Mouse (Mus musculus) liver, embryonic 11.5 days (tissue): Measurements from ENCODE around the gene Adgrg5. TPM values are rescaled to one million over a fixed set of nuclear protein-coding genes. Genes with fewer than 3 reads are reported as not detected.

ENCODE experiments used
- ATAC-seq: fragments of 200-750 bp; cut with Nextera tagmentation; replicated peaks from 2 replicates; pipeline ENCODE4 v1.8.0; 2017; ENCODE audit warnings: moderate number of reproducible peaks, mild to moderate bottlenecking, moderate TSS enrichment, moderate library complexity; ENCODE audit not compliant: low FRiP score
- DNase-seq: peaks from one replicate; pipeline ENCODE4 v3.0.0-alpha.2; 2017; ENCODE audit warnings: low spot score
- H3K27ac ChIP-seq: fragments of 300-500 bp; sonication (generic); 2 replicates; pipeline ENCODE4 v1.5.1; 2014; ENCODE audit warnings: mild to moderate bottlenecking, low read depth, low read length, control low read depth
- H3K27me3 ChIP-seq: fragments of 300-500 bp; sonication (generic); replicated peaks from 2 replicates; pipeline ENCODE4 v1.6.1; 2014; ENCODE audit warnings: low read length, mixed read lengths; ENCODE audit not compliant: control insufficient read depth, insufficient read depth
- H3K36me3 ChIP-seq: fragments of 300-500 bp; sonication (generic); 2 replicates; pipeline ENCODE4 v1.6.1; 2014; ENCODE audit warnings: mild to moderate bottlenecking, low read length, moderate library complexity, mixed read lengths; ENCODE audit not compliant: control insufficient read depth, insufficient read depth
- H3K4me1 ChIP-seq: fragments of 300-500 bp; sonication (generic); replicated peaks from 2 replicates; pipeline ENCODE4 v1.6.1; 2014; ENCODE audit warnings: low read length, mixed read lengths; ENCODE audit not compliant: control insufficient read depth, insufficient read depth
- H3K4me2 ChIP-seq: fragments of 300-500 bp; sonication (generic); 2 replicates; pipeline ENCODE4 v1.6.1; 2014; ENCODE audit warnings: mild to moderate bottlenecking, control low read depth, moderate library complexity
- H3K4me3 ChIP-seq: fragments of 300-500 bp; sonication (generic); 2 replicates; pipeline ENCODE4 v1.5.1; 2014; ENCODE audit warnings: low read depth, low read length, control low read depth
- H3K9ac ChIP-seq: fragments of 300-500 bp; sonication (generic); 2 replicates; pipeline ENCODE4 v1.6.1; 2014; ENCODE audit warnings: low read depth, low read length, control low read depth
- H3K9me3 ChIP-seq: fragments of 300-500 bp; sonication (generic); 2 replicates; pipeline ENCODE4 v1.6.1; 2016; ENCODE audit warnings: low read length, inconsistent platforms, mixed read lengths; ENCODE audit not compliant: control insufficient read depth
- WGBS: fragments of 180-500 bp; shearing (Covaris S2); extraction: QIAGEN DNeasy Blood & Tissue Kit; methylation state at CpG from one replicate; pipeline ENCODE4 v1.1.7; 2014; 5-methylcytosine and 5-hydroxymethylcytosine counted together
- polyA plus RNA-seq: library from polyadenylated mRNA; unstranded; fragments of >200 nt; fragmentation: Nextera tagmentation; extraction: Ambion mirVana; gene quantifications from 2 replicates; pipeline ENCODE4 v1.2.1, GENCODE M21; 2014

Adgrg5 gene
- polyA plus RNA-seq, result 1.9 and 2.0 TPM in 2 replicates

- Histone ChIP-seq H3K9me3 (no peaks in the 10 kb centered on the region), H3K4me1 (peaks cover 30% of the 10 kb centered on the region), H3K4me2 (peak within 1 kb of the TSS; percentile 59), H3K27me3 (no peaks in the 10 kb centered on the region), H3K4me3 (peak within 1 kb of the TSS; percentile 24; the same call in 1 of the 2 replicates), H3K9ac (peak within 1 kb of the TSS; percentile 52), H3K36me3 (no peaks in the 10 kb centered on the region), H3K27ac (peak within 1 kb of the TSS; percentile 90)
- no peak for DNase-seq
- no peak for ATAC-seq
- WGBS, result 33% methylated on average over 7 of the region's 8 CpGs
Measured at GRCm38 (mm10) chr8:94923405-94923804, at the start of gene Adgrg5. Gene Adgrg5, plus strand, starts transcription at chr8:94923694.

DNA sequence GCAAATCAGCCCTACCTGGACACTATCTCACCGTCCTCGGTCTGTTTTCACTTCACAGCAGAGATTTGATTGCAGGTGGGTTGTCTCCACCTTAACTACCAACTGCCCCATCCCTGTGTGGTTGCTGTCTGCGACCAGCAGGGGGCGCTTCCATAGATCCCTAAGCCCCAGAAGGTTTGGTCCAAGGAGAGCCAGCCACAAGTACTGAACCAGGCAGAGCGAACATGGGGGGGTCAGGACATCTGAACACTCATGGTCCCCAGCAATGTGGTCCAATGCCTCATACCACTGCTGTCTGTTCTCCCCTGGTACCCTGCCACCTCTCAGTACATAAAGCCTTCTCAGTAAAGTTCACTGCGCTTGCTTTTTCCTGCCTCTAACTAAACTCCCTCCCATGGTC is 49.1 kb upstream of the Adgrg5 start:
- H3K4me1 ChIP-seq, result peaks cover 40% of the 10 kb centered on the region
- ATAC-seq, result peak; percentile 37
- no peaks in the 10 kb centered on the region for H3K9me3 ChIP-seq
- 14% methylated on average over 6 of the region's 6 CpGs for WGBS
- H3K27ac ChIP-seq, result no peak overlapping the region
- no peaks in the 10 kb centered on the region for H3K36me3 ChIP-seq
- peaks cover 11% of the 10 kb centered on the region for H3K27me3 ChIP-seq
- H3K4me3 ChIP-seq, result peak overlapping the region; percentile 74
- H3K9ac ChIP-seq, result no peak overlapping the region
- peak overlapping the region; percentile 98 for H3K4me2 ChIP-seq
- peak; percentile 74 for DNase-seq

GRCm38 (mm10) chr8:94875096-94875870 is 48.2 kb upstream of the Adgrg5 start:
- H3K4me1 ChIP-seq, result peaks cover 36% of the 10 kb centered on the region
- peak overlapping the region; percentile 98 for H3K4me2 ChIP-seq
- peaks cover 11% of the 10 kb centered on the region for H3K27me3 ChIP-seq
- H3K9me3 ChIP-seq, result no peaks in the 10 kb centered on the region
- peak overlapping the region; percentile 74 for H3K4me3 ChIP-seq
- WGBS, result 16% methylated on average over 17 of the region's 17 CpGs
- H3K9ac ChIP-seq, result peak overlapping the region; percentile 79
- no peak for DNase-seq
- ATAC-seq, result no peak
- no peaks in the 10 kb centered on the region for H3K36me3 ChIP-seq
- peak overlapping the region; percentile 68; the same call in 1 of the 2 replicates for H3K27ac ChIP-seq

DNA sequence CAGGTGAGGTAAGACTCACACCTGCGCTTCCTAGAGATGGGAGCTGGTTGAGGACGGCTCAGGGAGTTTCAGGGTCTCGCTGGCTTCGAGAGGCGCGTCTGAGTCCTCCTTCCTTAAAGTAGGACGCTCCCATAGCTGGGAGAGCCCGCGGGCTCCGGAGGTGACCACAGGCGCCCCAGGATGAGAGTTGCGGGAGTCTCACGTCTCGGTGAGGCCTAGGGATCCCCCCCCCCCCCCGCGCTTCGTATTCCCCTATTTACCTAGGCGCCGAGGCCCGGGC is 47.7 kb upstream of the Adgrg5 start:
- WGBS, result 1% methylated on average over 18 of the region's 20 CpGs
- DNase-seq, result no peak
- Histone ChIP-seq H3K9me3 (no peaks in the 10 kb centered on the region), H3K4me2 (peak overlapping the region; percentile 98), H3K4me3 (peak overlapping the region; percentile 74), H3K9ac (peak overlapping the region; percentile 79), H3K27me3 (peaks cover 8% of the 10 kb centered on the region), H3K4me1 (peaks cover 31% of the 10 kb centered on the region), H3K36me3 (no peaks in the 10 kb centered on the region), H3K27ac (peak overlapping the region; percentile 68)
- peak; percentile 22 for ATAC-seq

GRCm38 (mm10) chr8:94876197-94876730 is 47.2 kb upstream of the Adgrg5 start, which contains the start of gene Dok4:
Gene Dok4, minus strand, starts transcription at chr8:94876330.
- H3K9ac ChIP-seq, result peak within 1 kb of the TSS; percentile 79
- DNase-seq, result peak; percentile 97
- H3K4me1 ChIP-seq, result peaks cover 31% of the 10 kb centered on the region

GRCm38 (mm10) chr8:94876820-94877219 is 46.7 kb upstream of the Adgrg5 start:
- Histone ChIP-seq H3K4me2 (peak overlapping the region; percentile 98), H3K4me3 (no peak overlapping the region), H3K36me3 (no peaks in the 10 kb centered on the region), H3K9ac (0 out of 2 replicates have a peak overlapping the region, but pooled peaks have one; percentile 36), H3K4me1 (peaks cover 28% of the 10 kb centered on the region), H3K27ac (no peak overlapping the region; the same call in 1 of the 2 replicates), H3K9me3 (no peaks in the 10 kb centered on the region), H3K27me3 (peaks cover 8% of the 10 kb centered on the region)
- ATAC-seq (no peak), DNase-seq (no peak)
- 37% methylated on average over 3 of the region's 3 CpGs for WGBS

More at GRCm38 (mm10) chr8:94876197-94876730, 47.2 kb upstream of the Adgrg5 start, which contains the start of gene Dok4:
- Histone ChIP-seq H3K36me3 (no peaks in the 10 kb centered on the region), H3K27ac (peak within 1 kb of the TSS; percentile 68), H3K27me3 (peaks cover 8% of the 10 kb centered on the region), H3K9me3 (no peaks in the 10 kb centered on the region), H3K4me2 (peak within 1 kb of the TSS; percentile 98), H3K4me3 (peak within 1 kb of the TSS; percentile 74)
- ATAC-seq, result peak; percentile 85
- WGBS, result 1% methylated on average over 37 of the region's 37 CpGs

DNA sequence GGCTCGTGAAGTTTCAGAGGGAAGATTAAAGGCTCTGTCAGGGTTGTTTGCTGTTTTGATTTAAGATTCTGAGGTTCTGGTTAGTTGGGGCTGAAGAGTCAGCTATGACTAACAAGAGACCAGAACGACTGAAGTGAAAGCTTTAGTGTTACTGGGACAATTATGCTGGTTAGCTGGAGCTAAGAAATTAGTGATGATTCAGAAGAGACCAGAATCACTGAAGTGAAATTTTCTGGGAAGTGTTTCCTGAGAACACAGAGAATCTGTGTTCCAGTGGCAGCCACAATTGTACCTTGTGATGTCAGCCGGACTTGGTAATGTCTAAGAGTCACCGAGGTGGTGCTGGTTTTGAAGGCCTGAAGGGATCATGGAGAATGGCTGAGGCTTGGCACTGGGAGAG is 42.8 kb upstream of the Adgrg5 start:
- H3K27ac ChIP-seq, result no peak overlapping the region
- no peaks in the 10 kb centered on the region for H3K9me3 ChIP-seq
- H3K4me3 ChIP-seq, result no peak overlapping the region
- no peaks in the 10 kb centered on the region for H3K36me3 ChIP-seq
- WGBS, result 59% methylated on average over 4 of the region's 4 CpGs
- H3K4me2 ChIP-seq, result no peak overlapping the region
- ATAC-seq, result no peak
- H3K9ac ChIP-seq, result no peak overlapping the region
- peaks cover 12% of the 10 kb centered on the region for H3K4me1 ChIP-seq
- no peaks in the 10 kb centered on the region for H3K27me3 ChIP-seq
- DNase-seq, result no peak

GRCm38 (mm10) chr8:94888383-94889036 is 35.0 kb upstream of the Adgrg5 start:
- Histone ChIP-seq H3K36me3 (no peaks in the 10 kb centered on the region), H3K4me3 (no peak overlapping the region), H3K4me1 (peaks cover 8% of the 10 kb centered on the region), H3K27ac (no peak overlapping the region), H3K4me2 (peak overlapping the region; percentile 41), H3K9ac (no peak overlapping the region), H3K9me3 (no peaks in the 10 kb centered on the region), H3K27me3 (no peaks in the 10 kb centered on the region)
- DNase-seq (no peak), ATAC-seq (peak; percentile 47; the same call in 1 of the 2 replicates)
- WGBS, result 39% methylated on average over 14 of the region's 14 CpGs
